Mouse (Mus musculus) colon, adult 2 months (tissue): ENCODE data around the gene Gm21746. TPM values are rescaled to one million over a fixed set of nuclear protein-coding genes. Genes with fewer than 3 reads are reported as not detected.

Source experiments
- polyA plus RNA-seq: library from polyadenylated mRNA; depleted of rRNA; stranded (reverse); fragments of >200 nt; gene quantifications from 2 replicates; pipeline ENCODE4 v1.2.3, GENCODE M21; 2012; rRNA removed

Gene Gm21746
- polyA plus RNA-seq = not detected in 2 replicates

DNA sequence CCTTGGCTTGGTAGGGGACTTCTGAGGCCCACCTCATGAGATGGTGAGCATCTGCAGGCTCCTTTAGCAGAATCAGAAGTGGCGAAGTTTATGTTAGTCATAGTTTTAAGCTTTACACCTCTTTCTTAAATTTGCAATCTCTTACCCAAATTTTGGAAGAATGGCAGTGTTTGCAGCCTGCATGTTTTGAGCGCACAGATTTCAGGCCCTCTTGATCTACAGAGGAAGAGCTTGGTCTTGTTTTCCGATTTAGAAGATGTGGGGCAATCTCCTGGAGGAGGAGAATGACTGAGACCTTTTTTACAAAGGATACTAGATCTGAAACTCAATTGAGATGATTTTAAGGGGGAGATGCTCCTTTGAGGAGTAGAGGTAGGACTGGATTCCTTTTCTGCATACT lies at the start of gene Gm21746:
Gene Gm21746 (minus strand): TSS at position 101 of the 400 bp plus-strand sequence.

DNA sequence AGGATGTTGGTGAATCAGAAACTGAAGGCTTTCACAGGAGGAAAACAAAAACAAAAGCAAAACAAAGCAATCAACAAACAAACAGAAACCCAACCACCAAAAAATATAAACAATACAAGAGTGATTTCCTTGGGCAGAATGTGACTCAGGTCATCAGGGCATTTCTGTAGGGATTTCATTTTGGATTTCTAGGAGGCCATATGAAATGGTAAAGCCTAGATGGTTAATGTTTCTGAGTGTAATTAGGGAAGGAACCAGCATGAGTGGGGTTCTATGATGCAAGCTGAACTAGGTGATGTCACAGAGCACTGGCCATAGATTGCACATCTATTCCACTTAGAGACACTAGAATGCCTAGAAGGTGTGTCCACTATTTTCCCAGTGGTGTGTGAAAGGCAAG lies 29.0 kb upstream of the Gm21746 start, which contains the start of gene Gm20873:
Gene Gm20873 (plus strand): TSS at position 301 of the 400 bp plus-strand sequence.

Other genes with a start within 250 kb of the Gm21746 start
- gene Gm20873, start 29.1 kb upstream of the Gm21746 start, polyA plus RNA-seq = not detected in 2 replicates